Mouse (Mus musculus) embryonic facial prominence, embryonic 11.5 days (tissue): ENCODE results near the gene Atp8b2. TPM values are rescaled to one million over a fixed set of nuclear protein-coding genes. Genes with fewer than 3 reads are reported as not detected.

Experiments used
- ATAC-seq: fragments of 200-750 bp; cut with Nextera tagmentation; replicated peaks from 2 replicates; pipeline ENCODE4 v1.8.0; 2017; ENCODE audit warnings: low read depth; ENCODE audit not compliant: insufficient number of reproducible peaks, low FRiP score, low TSS enrichment
- DNase-seq: peaks from one replicate; pipeline ENCODE4 v3.0.0-alpha.2; 2015; ENCODE audit warnings: low spot score
- H3K27ac ChIP-seq: fragments of 300-500 bp; sonication (generic); replicated peaks from 2 replicates; pipeline ENCODE4 v1.5.1; 2014; ENCODE audit warnings: mild to moderate bottlenecking, low read depth, low read length, control low read depth
- H3K27me3 ChIP-seq: fragments of 300-500 bp; sonication (generic); 2 replicates; pipeline ENCODE4 v1.6.1; 2014; ENCODE audit warnings: mild to moderate bottlenecking, low read length, moderate library complexity, mixed read lengths; ENCODE audit not compliant: control insufficient read depth, insufficient read depth
- H3K36me3 ChIP-seq: fragments of 300-500 bp; sonication (generic); replicated peaks from 2 replicates; pipeline ENCODE4 v1.6.1; 2014; ENCODE audit warnings: low read depth, mild to moderate bottlenecking, low read length, moderate library complexity, mixed read lengths; ENCODE audit not compliant: control insufficient read depth, insufficient read depth
- H3K4me1 ChIP-seq: fragments of 300-500 bp; sonication (generic); 2 replicates; pipeline ENCODE4 v1.6.1; 2014; ENCODE audit warnings: low read length, mixed read lengths; ENCODE audit not compliant: control insufficient read depth, insufficient read depth
- H3K4me2 ChIP-seq: fragments of 300-500 bp; sonication (generic); 2 replicates; pipeline ENCODE4 v1.6.1; 2014; ENCODE audit warnings: low read depth, mild to moderate bottlenecking, control low read depth, low read length, moderate library complexity
- H3K4me3 ChIP-seq: fragments of 300-500 bp; sonication (generic); 2 replicates; pipeline ENCODE4 v1.5.1; 2014; ENCODE audit warnings: low read depth, low read length, control low read depth
- H3K9ac ChIP-seq: fragments of 300-500 bp; sonication (generic); replicated peaks from 2 replicates; pipeline ENCODE4 v1.6.1; 2014; ENCODE audit warnings: mild to moderate bottlenecking, control low read depth, low read length
- H3K9me3 ChIP-seq: fragments of 300-500 bp; sonication (generic); replicated peaks from 2 replicates; pipeline ENCODE4 v1.6.1; 2016; ENCODE audit warnings: mild to moderate bottlenecking, low read length, inconsistent platforms, mixed read lengths; ENCODE audit not compliant: control insufficient read depth
- WGBS: fragments of 180-500 bp; shearing (Covaris S2); extraction: QIAGEN DNeasy Blood & Tissue Kit; methylation state at CpG from one replicate; pipeline ENCODE4 v1.1.7; 2014; 5-methylcytosine and 5-hydroxymethylcytosine counted together
- polyA plus RNA-seq: library from polyadenylated mRNA; unstranded; fragments of >200 nt; fragmentation: Nextera tagmentation; extraction: Ambion mirVana; gene quantifications from 2 replicates; pipeline ENCODE4 v1.2.1, GENCODE M21; 2014

Gene Atp8b2
- polyA plus RNA-seq, 1 experiment from 2014 or later: 10.6 TPM

GRCm38 (mm10) chr3:89965557-89965956, 2.2 kb upstream of the Atp8b2 start:
- H3K9me3 ChIP-seq: no peaks in the 10 kb centered on the region
- H3K27me3 ChIP-seq: no peaks in the 10 kb centered on the region
- no peak overlapping the region for H3K4me2 ChIP-seq
- ATAC-seq (no peak), DNase-seq (no peak)
- no peak overlapping the region for H3K27ac ChIP-seq
- H3K9ac ChIP-seq: no peak overlapping the region
- 92% methylated on average over 8 of the region's 8 CpGs for WGBS
- peaks cover 9% of the 10 kb centered on the region for H3K4me1 ChIP-seq
- no peaks in the 10 kb centered on the region; the same call in 1 of the 2 replicates for H3K36me3 ChIP-seq
- H3K4me3 ChIP-seq: no peak overlapping the region

GRCm38 (mm10) chr3:89963926-89964739, 825 bp upstream of the Atp8b2 start:
- DNase-seq (peak; percentile 88), ATAC-seq (no peak)
- Histone ChIP-seq H3K27ac (peak overlapping the region; percentile 83; the same call in 1 of the 2 replicates), H3K4me1 (peaks cover 9% of the 10 kb centered on the region), H3K9me3 (no peaks in the 10 kb centered on the region), H3K4me2 (peak overlapping the region; percentile 92), H3K27me3 (no peaks in the 10 kb centered on the region), H3K36me3 (no peaks in the 10 kb centered on the region; the same call in 1 of the 2 replicates), H3K4me3 (peak overlapping the region; percentile 92), H3K9ac (peak overlapping the region; percentile 91)
- 35% methylated on average over 22 of the region's 22 CpGs for WGBS

GRCm38 (mm10) chr3:89962751-89963220, 522 bp downstream of the Atp8b2 start:
- peak overlapping the region; percentile 92 for H3K4me2 ChIP-seq
- H3K9me3 ChIP-seq: no peaks in the 10 kb centered on the region
- peaks cover 2% of the 10 kb centered on the region for H3K36me3 ChIP-seq
- ATAC-seq (peak; percentile 12; the same call in 1 of the 2 replicates), DNase-seq (no peak)
- WGBS: 0% methylated on average over 30 of the region's 30 CpGs
- H3K9ac ChIP-seq: peak overlapping the region; percentile 91
- peak overlapping the region; percentile 92 for H3K4me3 ChIP-seq
- peaks cover 9% of the 10 kb centered on the region for H3K4me1 ChIP-seq
- H3K27ac ChIP-seq: peak overlapping the region; percentile 83
- no peaks in the 10 kb centered on the region for H3K27me3 ChIP-seq

- peaks cover 7% of the 10 kb centered on the region for H3K36me3 ChIP-seq
- DNase-seq (peak; percentile 39), ATAC-seq (no peak)
- peak overlapping the region; percentile 92 for H3K4me2 ChIP-seq
- H3K27me3 ChIP-seq: no peaks in the 10 kb centered on the region
- peak overlapping the region; percentile 83 for H3K27ac ChIP-seq
- H3K9ac ChIP-seq: peak overlapping the region; percentile 91
- WGBS: 7% methylated on average over 14 of the region's 14 CpGs
- H3K4me1 ChIP-seq: peaks cover 9% of the 10 kb centered on the region
- H3K9me3 ChIP-seq: no peaks in the 10 kb centered on the region
- H3K4me3 ChIP-seq: peak overlapping the region; percentile 92
Observed at GRCm38 (mm10) chr3:89962059-89962750, 1.1 kb downstream of the Atp8b2 start.

GRCm38 (mm10) chr3:89961436-89961835, 1.9 kb downstream of the Atp8b2 start:
- no peak for ATAC-seq

GRCm38 (mm10) chr3:89960469-89960868, 2.8 kb downstream of the Atp8b2 start:
- Histone ChIP-seq H3K27me3 (no peaks in the 10 kb centered on the region), H3K4me3 (peak overlapping the region; percentile 44), H3K4me2 (peak overlapping the region; percentile 92), H3K9me3 (no peaks in the 10 kb centered on the region), H3K4me1 (peaks cover 9% of the 10 kb centered on the region), H3K27ac (no peak overlapping the region; the same call in 1 of the 2 replicates), H3K9ac (peak overlapping the region; percentile 56), H3K36me3 (peaks cover 9% of the 10 kb centered on the region)
- ATAC-seq (peak; percentile 89), DNase-seq (peak; percentile 95)
- 0% methylated on average over 30 of the region's 30 CpGs for WGBS

More at GRCm38 (mm10) chr3:89961436-89961835, 1.9 kb downstream of the Atp8b2 start:
- Histone ChIP-seq H3K27me3 (no peaks in the 10 kb centered on the region), H3K27ac (no peak overlapping the region), H3K36me3 (peaks cover 9% of the 10 kb centered on the region), H3K4me2 (peak overlapping the region; percentile 92), H3K9ac (peak overlapping the region; percentile 56; the same call in 1 of the 2 replicates), H3K9me3 (no peaks in the 10 kb centered on the region), H3K4me3 (peak overlapping the region; percentile 92), H3K4me1 (peaks cover 9% of the 10 kb centered on the region)
- no peak for DNase-seq
- WGBS: 65% methylated on average over 4 of the region's 4 CpGs

- DNase-seq: no peak
- WGBS: 84% methylated on average over 4 of the region's 4 CpGs
- Histone ChIP-seq H3K9ac (no peak overlapping the region), H3K4me2 (no peak overlapping the region), H3K27ac (no peak overlapping the region), H3K27me3 (no peaks in the 10 kb centered on the region), H3K4me1 (peaks cover 9% of the 10 kb centered on the region), H3K36me3 (peaks cover 9% of the 10 kb centered on the region), H3K4me3 (no peak overlapping the region), H3K9me3 (no peaks in the 10 kb centered on the region)
- no peak for ATAC-seq
Observed at GRCm38 (mm10) chr3:89959435-89959834, 3.9 kb downstream of the Atp8b2 start.
